Mouse (Mus musculus): ENCODE data around the gene Nobox.

The Nobox gene

DNA sequence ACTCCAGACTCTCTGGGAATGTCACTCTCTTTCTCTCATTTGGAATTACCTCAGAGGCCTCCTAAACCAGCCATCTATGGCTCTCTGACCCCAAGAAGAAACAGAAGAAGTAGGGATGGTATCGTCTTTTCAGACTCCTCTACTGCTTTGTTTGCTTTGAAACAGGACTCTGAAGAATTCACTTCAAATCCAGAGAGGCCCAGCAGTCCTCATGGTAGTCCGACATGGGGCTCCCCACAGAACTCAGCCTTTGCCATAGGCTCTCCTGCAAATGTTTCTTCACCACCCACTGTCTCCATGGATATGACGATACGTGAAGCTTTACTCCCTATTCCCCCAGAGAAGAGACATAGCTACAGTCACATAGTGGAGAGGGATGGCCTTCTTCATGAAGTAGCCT is 35.2 kb downstream of the Nobox start:
- DNase-seq (ENCODE audit: low read depth) = no peak

DNA sequence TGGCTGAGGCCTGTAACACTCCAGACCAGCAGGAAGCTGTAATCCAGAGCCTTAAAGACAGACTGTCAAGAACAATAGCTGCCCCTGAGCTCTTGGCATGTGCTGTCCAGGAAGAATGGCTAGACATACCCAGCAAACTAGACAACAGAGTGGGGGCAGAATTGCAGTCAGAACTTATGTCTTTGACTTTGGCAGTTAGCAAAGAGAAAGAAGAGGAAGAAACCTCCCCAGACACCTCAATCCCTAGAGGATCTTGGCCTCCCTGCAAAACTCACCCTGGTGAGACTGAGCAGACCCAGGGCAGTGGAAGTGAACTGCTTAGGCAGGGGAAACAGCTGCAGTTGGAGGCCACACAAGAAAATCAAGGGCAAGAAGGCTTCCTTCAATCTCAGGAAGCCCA is 36.8 kb downstream of the Nobox start:
- DNase-seq (ENCODE audit: low read depth) = no peak

DNA sequence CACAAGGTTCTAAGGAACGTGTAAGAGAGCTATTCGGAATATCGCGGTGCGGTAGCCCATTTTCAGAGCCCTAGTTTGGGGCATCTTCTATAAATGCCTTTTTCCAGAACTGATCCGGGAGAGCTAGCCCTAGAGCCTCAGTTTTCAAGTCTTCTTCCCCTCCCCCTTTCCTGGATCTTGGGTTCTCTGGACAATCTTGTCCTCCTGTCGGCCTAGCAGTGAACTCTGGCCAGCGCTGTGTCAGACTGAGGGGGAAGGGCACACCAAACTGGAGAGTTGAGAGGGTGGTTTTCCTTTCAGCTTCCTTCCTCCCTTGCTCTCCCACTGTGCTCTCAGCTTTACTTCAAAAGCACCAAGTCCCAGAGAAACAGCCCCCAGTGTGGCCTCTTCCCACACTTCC is 43.0 kb downstream of the Nobox start:
- DNase-seq (ENCODE audit: low read depth) = peak; percentile 52

DNA sequence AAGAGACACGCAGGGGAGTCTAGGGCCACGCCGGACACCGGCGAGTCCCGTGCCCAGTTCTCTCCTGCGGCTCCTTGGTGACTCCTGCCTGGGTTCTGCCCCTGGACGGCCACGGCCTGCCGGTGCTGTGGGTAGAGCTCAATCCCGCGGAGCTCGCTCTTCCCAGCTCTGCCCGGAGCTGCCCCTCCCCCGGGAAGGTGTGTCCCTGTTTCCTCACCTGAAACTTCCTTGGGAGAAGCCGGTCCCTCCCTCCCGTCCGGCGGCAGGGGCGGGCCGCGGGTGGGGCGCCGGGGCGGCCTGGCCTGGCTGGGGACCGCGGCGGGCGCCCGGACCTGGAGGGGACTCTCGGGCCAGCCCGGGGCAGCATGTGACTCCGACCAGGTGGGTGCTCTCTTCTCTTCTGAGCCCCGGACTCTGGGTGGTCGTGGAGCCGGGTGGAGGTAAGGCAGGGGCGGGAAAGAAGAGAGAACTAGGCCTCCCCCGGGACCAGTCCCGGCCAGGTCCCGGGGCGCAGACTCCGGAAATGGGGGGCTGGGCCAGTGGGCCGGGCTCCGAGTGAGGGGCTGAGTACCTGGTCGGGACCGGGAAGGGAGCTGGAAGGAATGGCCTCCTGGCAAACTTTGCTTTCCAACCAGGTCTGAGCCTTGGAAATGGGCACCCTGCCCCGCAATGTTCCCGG is 43.9 kb downstream of the Nobox start, which contains the start of gene Arhgef5:
TSS of gene Arhgef5 (plus strand) at position 220 of the 679 bp plus-strand sequence.
- peak; percentile 43 for DNase-seq (ENCODE audit: low read depth)

DNA sequence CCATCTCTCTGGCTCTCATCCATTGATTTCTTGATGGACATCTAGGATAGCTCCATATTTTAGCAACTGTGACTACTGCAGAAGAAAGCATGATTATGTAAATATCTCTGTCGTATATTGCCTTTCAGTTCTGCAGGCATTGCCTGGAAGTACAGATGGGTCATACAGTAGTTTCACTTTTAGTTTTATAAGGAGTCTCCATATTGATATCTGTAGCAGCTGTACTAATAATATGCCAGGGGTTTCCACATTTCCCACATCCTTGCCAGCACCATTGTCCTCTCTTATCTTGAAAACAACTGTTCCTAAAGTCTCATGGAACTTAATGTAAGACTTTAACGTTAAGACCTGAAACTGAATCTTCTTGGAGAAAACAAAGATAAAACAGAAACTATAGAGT is 48.6 kb downstream of the Nobox start:
- no peak for DNase-seq (ENCODE audit: low read depth)

DNA sequence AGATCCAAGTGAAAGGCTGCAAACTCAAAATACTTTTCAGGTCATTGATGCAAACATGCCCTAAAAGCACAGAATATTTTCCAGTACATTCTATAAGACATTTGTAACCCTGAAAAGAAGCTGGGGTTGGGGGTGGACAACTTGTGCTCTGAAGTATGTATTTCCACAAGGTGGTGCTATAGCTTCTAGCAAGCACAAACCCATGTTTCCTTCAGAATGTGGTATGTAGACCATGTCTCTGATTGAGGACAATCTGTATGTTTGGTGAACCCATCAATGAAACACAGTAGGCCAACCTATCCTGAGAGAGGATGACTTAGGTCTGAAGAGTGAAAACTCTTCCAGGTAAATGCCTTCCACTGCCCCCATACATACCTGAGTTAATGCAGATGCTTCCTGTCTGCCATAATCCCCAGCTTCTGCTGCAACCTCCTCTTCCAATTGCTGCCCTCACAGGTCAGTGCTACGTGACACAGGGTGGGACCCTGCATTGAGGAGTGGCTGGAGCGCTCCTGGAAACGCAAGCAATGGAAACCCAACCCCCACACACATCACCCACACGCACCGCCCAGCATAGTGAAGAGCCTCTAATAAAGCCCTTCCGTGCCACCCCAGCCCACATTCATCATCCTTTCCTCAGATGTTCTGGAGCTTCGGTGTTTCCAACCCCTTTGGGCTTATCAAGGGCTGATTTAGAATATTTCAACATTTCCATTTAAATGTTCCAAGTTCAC is 55.0 kb downstream of the Nobox start:
- DNase-seq (ENCODE audit: low read depth) = peak; percentile 63
